In the genomic region with DNA sequence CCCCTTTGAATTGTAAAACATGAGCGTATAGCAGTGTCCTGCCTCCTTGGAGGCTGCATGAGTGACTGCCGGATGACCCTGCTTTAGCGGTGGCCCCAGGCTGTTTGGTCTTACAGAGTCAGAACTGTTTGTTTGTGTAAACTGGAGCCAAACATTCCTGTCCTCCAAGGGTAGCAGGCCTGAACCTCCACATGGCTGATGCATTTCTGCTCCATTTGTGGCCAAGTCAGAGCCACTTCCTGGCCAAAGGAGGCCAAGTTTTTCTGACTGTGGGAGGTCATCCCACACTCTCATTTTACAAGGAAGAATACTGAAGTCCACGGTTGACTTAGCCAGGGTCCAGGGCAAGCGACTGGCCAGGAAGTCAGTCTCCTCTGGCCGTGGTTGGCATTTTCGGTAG, we compare ENCODE assay signal across 18 mouse cellular contexts. TPM values are rescaled to one million over a fixed set of nuclear protein-coding genes. Genes with fewer than 3 reads are reported as not detected.
DNase-seq lines count a peak whose midpoint lies in the region; ATAC-seq and TF ChIP-seq lines count a peak whose summit lies in the region.
"Had no signal": no experiment of that assay in that cellular context is flagged by ENCODE, and none has a peak within 500 bp of the region (broad histone marks: within the 10 kb centered on the region; RNA-seq: fewer than 3 reads in every experiment).

No protein-coding gene starts in this region.

- TF ChIP-seq EP300 in lung, postnatal 0 days (IDR thresholded peaks at IDR 0.05) = no peak

- no peak; the same call in 1 of the 2 replicates for TF ChIP-seq CTCF in lung, postnatal 0 days (IDR thresholded peaks at IDR 0.05)

- no peak overlapping the region for H3K27ac ChIP-seq in heart, embryonic 12.5 days (ENCODE audit: poor library complexity, severe bottlenecking)
- H3K27ac ChIP-seq in kidney, embryonic 16.5 days (ENCODE audit: low read length) = no peak overlapping the region
- H3K27ac ChIP-seq in lung, postnatal 0 days (ENCODE audit: low read length) = 0 out of 2 replicates have a peak overlapping the region, but pooled peaks have one; percentile 3
- H3K27ac ChIP-seq in forebrain, embryonic 14.5 days (ENCODE audit: low read depth, low read length) = no peak overlapping the region
- H3K27ac ChIP-seq: heart, adult 2 months; liver, embryonic 14.5 days; midbrain, embryonic 10.5 days had no signal

- H3K36me3 ChIP-seq in heart, embryonic 12.5 days = no peaks in the 10 kb centered on the region
- H3K36me3 ChIP-seq in kidney, embryonic 16.5 days (ENCODE audit: insufficient read depth, low read length) = no peaks in the 10 kb centered on the region
- H3K36me3 ChIP-seq in lung, postnatal 0 days (ENCODE audit: insufficient read depth, low read length) = no peaks in the 10 kb centered on the region
- H3K36me3 ChIP-seq in forebrain, embryonic 14.5 days (ENCODE audit: control insufficient read depth, insufficient read depth, low read length) = no peaks in the 10 kb centered on the region
- H3K36me3 ChIP-seq: midbrain, embryonic 10.5 days had no signal

- H3K27me3 ChIP-seq in heart, embryonic 12.5 days (replicated peaks) = no peaks in the 10 kb centered on the region
- H3K27me3 ChIP-seq in kidney, embryonic 16.5 days (ENCODE audit: insufficient read depth, low read length) = no peaks in the 10 kb centered on the region
- H3K27me3 ChIP-seq in lung, postnatal 0 days (replicated peaks; ENCODE audit: insufficient read depth, low read length) = no peaks in the 10 kb centered on the region
- H3K27me3 ChIP-seq in forebrain, embryonic 14.5 days (replicated peaks; ENCODE audit: control insufficient read depth, insufficient read depth, low read length) = no peaks in the 10 kb centered on the region

- 81% methylated on average over 7 of the region's 7 CpGs for WGBS in heart, embryonic 12.5 days
- WGBS in kidney, embryonic 16.5 days = 49% methylated on average over 7 of the region's 7 CpGs
- 60% methylated on average over 7 of the region's 7 CpGs for WGBS in lung, postnatal 0 days
- WGBS in forebrain, embryonic 14.5 days = 87% methylated on average over 7 of the region's 7 CpGs

- H3K9ac ChIP-seq in heart, embryonic 12.5 days = no peak overlapping the region
- H3K9ac ChIP-seq in kidney, embryonic 16.5 days (replicated peaks; ENCODE audit: low read length) = no peak overlapping the region
- no peak overlapping the region for H3K9ac ChIP-seq in lung, postnatal 0 days (replicated peaks; ENCODE audit: low read depth)
- no peak overlapping the region for H3K9ac ChIP-seq in forebrain, embryonic 14.5 days (ENCODE audit: low read length)
- H3K9ac ChIP-seq: liver, embryonic 14.5 days had no signal

- peaks cover 6% of the 10 kb centered on the region; the same call in 1 of the 2 replicates for H3K9me3 ChIP-seq in heart, embryonic 12.5 days (replicated peaks)
- no peaks in the 10 kb centered on the region for H3K9me3 ChIP-seq in kidney, embryonic 16.5 days (ENCODE audit: low read length)
- no peaks in the 10 kb centered on the region for H3K9me3 ChIP-seq in lung, postnatal 0 days (ENCODE audit: low read length)
- no peaks in the 10 kb centered on the region for H3K9me3 ChIP-seq in forebrain, embryonic 14.5 days (replicated peaks; ENCODE audit: control insufficient read depth, low read length)
- H3K9me3 ChIP-seq: midbrain, embryonic 10.5 days had no signal

- peak; percentile 69 to 71 for DNase-seq in heart, adult 9 months (ENCODE audit: low spot score in 2 of 2)
- DNase-seq in Muller cell, postnatal 12 days (ENCODE audit: inconsistent ontology term) = peak; percentile 66
- DNase-seq in lung, postnatal 0 days (ENCODE audit: low spot score) = peak; percentile 47
- no peak for DNase-seq in cerebellum, adult 11-12 months
- DNase-seq in spleen, postnatal 4 days (ENCODE audit: low spot score in 2 of 2) = no peak
- DNase-seq in forebrain, embryonic 14.5 days (ENCODE audit: low spot score) = no peak
- DNase-seq: cerebellum, adult 18-20 months; left cerebral cortex, postnatal 4 days; right cerebral cortex, postnatal 14 days; thymus, adult 18-20 months had no signal

- no peak overlapping the region for H3K4me3 ChIP-seq in heart, embryonic 12.5 days
- H3K4me3 ChIP-seq in kidney, embryonic 16.5 days (ENCODE audit: low read length) = no peak overlapping the region
- no peak overlapping the region for H3K4me3 ChIP-seq in lung, postnatal 0 days (ENCODE audit: low read depth, low read length)
- H3K4me3 ChIP-seq in forebrain, embryonic 14.5 days (ENCODE audit: low read depth, low read length) = no peak overlapping the region
- H3K4me3 ChIP-seq: heart, adult 2 months; midbrain, embryonic 10.5 days; myocyte had no signal

- 0 out of 2 replicates have a peak, but pooled peaks cover 5% of the 10 kb centered on the region for H3K4me1 ChIP-seq in heart, embryonic 12.5 days (replicated peaks)
- peaks cover 21% of the 10 kb centered on the region for H3K4me1 ChIP-seq in kidney, embryonic 16.5 days (ENCODE audit: insufficient read depth, low read length)
- H3K4me1 ChIP-seq in lung, postnatal 0 days (ENCODE audit: insufficient read depth, low read depth, low read length) = no peaks in the 10 kb centered on the region; the same call in 1 of the 2 replicates
- no peaks in the 10 kb centered on the region for H3K4me1 ChIP-seq in forebrain, embryonic 14.5 days (ENCODE audit: control insufficient read depth, insufficient read depth, low read length)

- H3K4me2 ChIP-seq in heart, embryonic 12.5 days = no peak overlapping the region
- no peak overlapping the region for H3K4me2 ChIP-seq in kidney, embryonic 16.5 days (replicated peaks; ENCODE audit: low read depth, low read length)
- no peak overlapping the region for H3K4me2 ChIP-seq in lung, postnatal 0 days (replicated peaks; ENCODE audit: low read depth, low read length)
- H3K4me2 ChIP-seq in forebrain, embryonic 14.5 days (ENCODE audit: low read length) = no peak overlapping the region

- ATAC-seq in heart, embryonic 12.5 days (ENCODE audit: insufficient number of reproducible peaks, low FRiP score) = no peak
- ATAC-seq in kidney, embryonic 16.5 days (ENCODE audit: low FRiP score, low TSS enrichment) = peak; percentile 25; the same call in 1 of the 2 replicates
- ATAC-seq in lung, postnatal 0 days = peak; percentile 59
- ATAC-seq in forebrain, embryonic 14.5 days = no peak
- ATAC-seq: activated CD4-positive, CD25-positive, alpha-beta regulatory T cell, adult 4 months had no signal

RNA-seq across cellular contexts. Expression of a gene that starts 4.7 kb away (rescaled TPM):
- 0.23 TPM in 1 of 2 replicates, not detected in the other for polyA plus RNA-seq in heart, embryonic 12.5 days (2016; fragmentation: Nextera tagmentation; extraction: Ambion mirVana)
- 11.2 and 13.8 TPM in 2 replicates for polyA plus RNA-seq in kidney, embryonic 16.5 days (2015; fragmentation: Nextera tagmentation; extraction: Ambion mirVana)
- polyA plus RNA-seq in lung, postnatal 0 days (2015; fragmentation: Nextera tagmentation; extraction: Ambion mirVana) = 194 and 256 TPM in 2 replicates
- 0.21 TPM in 1 of 2 replicates, not detected in the other for polyA plus RNA-seq in forebrain, embryonic 14.5 days (2014; fragmentation: Nextera tagmentation; extraction: Ambion mirVana)
- polyA plus RNA-seq: activated CD4-positive, CD25-positive, alpha-beta regulatory T cell, adult 4 months; hindbrain, embryonic 11.5 days; myocyte had no signal

RNA-seq across cellular contexts. Expression of a gene that starts 23.6 kb away (rescaled TPM):
- polyA plus RNA-seq in heart, embryonic 12.5 days (2016; fragmentation: Nextera tagmentation; extraction: Ambion mirVana) = 6.3 and 7.8 TPM in 2 replicates
- 17.0 and 19.3 TPM in 2 replicates for polyA plus RNA-seq in kidney, embryonic 16.5 days (2015; fragmentation: Nextera tagmentation; extraction: Ambion mirVana)
- 14.4 and 15.5 TPM in 2 replicates for polyA plus RNA-seq in lung, postnatal 0 days (2015; fragmentation: Nextera tagmentation; extraction: Ambion mirVana)
- polyA plus RNA-seq in forebrain, embryonic 14.5 days (2014; fragmentation: Nextera tagmentation; extraction: Ambion mirVana) = 15.8 and 18.6 TPM in 2 replicates

RNA-seq across cellular contexts. Expression of a gene that starts 46.7 kb away (rescaled TPM):
- polyA plus RNA-seq in heart, embryonic 12.5 days (2016; fragmentation: Nextera tagmentation; extraction: Ambion mirVana) = 6.4 and 8.0 TPM in 2 replicates
- polyA plus RNA-seq in kidney, embryonic 16.5 days (2015; fragmentation: Nextera tagmentation; extraction: Ambion mirVana) = 0.11 and 0.12 TPM in 2 replicates
- polyA plus RNA-seq in lung, postnatal 0 days (2015; fragmentation: Nextera tagmentation; extraction: Ambion mirVana) = 0.17 and 0.38 TPM in 2 replicates
- 0.50 and 0.62 TPM in 2 replicates for polyA plus RNA-seq in forebrain, embryonic 14.5 days (2014; fragmentation: Nextera tagmentation; extraction: Ambion mirVana)
- polyA plus RNA-seq: activated CD4-positive, CD25-positive, alpha-beta regulatory T cell, adult 4 months; myocyte had no signal

Comparison
In these comparisons a context has a peak if more than half of its experiments do, and no peak if none do; other contexts are left out.
1. DNase-seq: peak in heart, adult 9 months (2 of 2), Muller cell, postnatal 12 days (single experiment) and lung, postnatal 0 days (single experiment); none in cerebellum, adult 11-12 months (single experiment), spleen, postnatal 4 days (0 of 2) and forebrain, embryonic 14.5 days (single experiment).
2. ATAC-seq: peak in kidney, embryonic 16.5 days (single experiment) and lung, postnatal 0 days (single experiment); none in heart, embryonic 12.5 days (single experiment) and forebrain, embryonic 14.5 days (single experiment).
3. RNA of a gene that starts 4.7 kb away (polyA plus RNA-seq): 194 to 256 TPM in lung, postnatal 0 days; 11.2 to 13.8 TPM in kidney, embryonic 16.5 days, 0.21 TPM in forebrain, embryonic 14.5 days and 0.23 TPM in heart, embryonic 12.5 days; every median in the first group is over 10 times any median in the second.